Mouse (Mus musculus) left cerebral cortex, adult 9 months (tissue): ENCODE data around the gene Ndufv3.

Source experiments
- DNase-seq, 2 experiments: peaks; one replicate each; pipeline ENCODE4 v3.0.0; 2022; ENCODE audit warnings: low spot score in 2 of 2

The Ndufv3 gene

GRCm38 (mm10) chr17:31519946-31520838, at the start of gene Ndufv3, which contains the start of gene Wdr4:
TSS of gene Ndufv3 (plus strand) at chr17:31520115.
TSS of gene Wdr4 (minus strand) at chr17:31519980.
- peak; percentile 97 to 99 for DNase-seq

DNA sequence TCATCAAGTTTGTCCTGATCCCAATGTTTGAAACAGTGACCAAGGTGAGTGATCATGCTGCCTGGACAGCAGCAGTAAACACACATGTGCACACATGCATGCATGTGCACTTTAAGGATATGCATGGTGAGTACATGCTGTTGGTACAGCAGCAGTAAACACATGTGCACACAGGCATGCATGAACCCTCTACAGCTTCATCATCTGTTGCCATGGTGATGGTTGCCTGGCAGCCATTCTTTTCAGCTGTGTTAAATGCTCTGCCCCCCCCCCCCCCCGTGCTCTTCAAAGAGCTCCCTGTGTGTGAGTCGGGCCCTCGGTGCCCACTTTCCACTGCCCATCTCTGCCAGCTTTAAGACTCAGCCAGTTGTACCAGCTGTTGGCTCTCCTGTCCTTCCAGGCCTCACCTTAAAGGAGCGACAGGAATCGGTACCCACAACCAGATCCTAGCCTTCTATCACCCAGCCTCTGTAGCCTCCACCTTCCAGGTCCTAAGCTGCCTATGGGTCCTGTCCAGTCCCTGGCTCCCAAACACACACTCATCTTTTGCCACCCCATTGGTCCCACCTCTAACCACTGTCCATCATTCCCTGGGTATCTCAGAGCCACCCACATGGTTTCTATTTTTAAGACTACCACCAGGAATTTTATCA, 49.0 kb upstream of the Ndufv3 start:
- no peak for DNase-seq

GRCm38 (mm10) chr17:31474388-31474787, 45.5 kb upstream of the Ndufv3 start:
- no peak for DNase-seq

DNA sequence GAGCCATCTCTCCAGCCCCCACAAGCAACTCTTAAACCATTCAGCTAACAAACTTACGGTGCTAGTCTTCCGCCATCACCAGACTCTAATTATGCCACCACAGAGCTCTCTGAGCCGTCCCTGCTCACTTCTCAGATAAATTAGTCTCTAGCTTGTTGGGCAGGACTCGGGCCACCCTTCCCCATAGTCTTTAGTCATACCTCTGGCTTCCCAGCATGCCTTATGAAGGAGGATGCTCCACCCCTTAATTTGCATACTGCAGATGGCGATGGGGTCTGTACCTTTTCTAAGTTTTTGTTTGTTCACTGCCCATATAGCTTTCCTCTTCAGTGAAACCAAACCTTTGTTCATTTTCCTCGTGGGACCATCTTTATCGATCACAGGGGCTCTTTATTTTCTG, 41.3 kb upstream of the Ndufv3 start:
- no peak for DNase-seq

GRCm38 (mm10) chr17:31479108-31479844, 40.6 kb upstream of the Ndufv3 start:
- no peak for DNase-seq

GRCm38 (mm10) chr17:31486616-31487198, 33.2 kb upstream of the Ndufv3 start:
- no peak for DNase-seq

- DNase-seq, result no peak
Measured at GRCm38 (mm10) chr17:31487433-31488060, 32.4 kb upstream of the Ndufv3 start.

GRCm38 (mm10) chr17:31491355-31491754, 28.6 kb upstream of the Ndufv3 start:
- no peak for DNase-seq

DNA sequence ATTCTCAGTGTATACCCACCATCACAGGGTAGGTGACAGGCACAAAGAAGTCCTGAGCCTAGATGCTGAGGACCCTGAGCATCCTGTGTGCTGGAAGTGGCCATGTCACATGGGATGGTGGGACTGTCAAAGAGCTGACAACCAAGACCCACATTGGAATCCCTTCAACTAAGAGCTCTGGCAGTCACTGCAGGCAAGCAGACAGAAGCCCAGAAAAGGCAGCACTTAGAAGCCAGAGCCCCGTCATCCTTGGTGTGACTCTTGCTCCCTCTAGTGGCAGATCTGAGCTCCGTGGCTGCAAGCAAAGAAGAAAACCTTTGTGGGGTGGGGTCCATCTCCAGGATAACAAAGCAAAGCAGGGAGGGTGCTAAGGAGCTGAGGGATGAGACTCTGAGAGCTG, 27.5 kb upstream of the Ndufv3 start:
- DNase-seq, result peak; percentile 37 to 82

GRCm38 (mm10) chr17:31494989-31495388, 24.9 kb upstream of the Ndufv3 start:
- DNase-seq, result no peak

DNA sequence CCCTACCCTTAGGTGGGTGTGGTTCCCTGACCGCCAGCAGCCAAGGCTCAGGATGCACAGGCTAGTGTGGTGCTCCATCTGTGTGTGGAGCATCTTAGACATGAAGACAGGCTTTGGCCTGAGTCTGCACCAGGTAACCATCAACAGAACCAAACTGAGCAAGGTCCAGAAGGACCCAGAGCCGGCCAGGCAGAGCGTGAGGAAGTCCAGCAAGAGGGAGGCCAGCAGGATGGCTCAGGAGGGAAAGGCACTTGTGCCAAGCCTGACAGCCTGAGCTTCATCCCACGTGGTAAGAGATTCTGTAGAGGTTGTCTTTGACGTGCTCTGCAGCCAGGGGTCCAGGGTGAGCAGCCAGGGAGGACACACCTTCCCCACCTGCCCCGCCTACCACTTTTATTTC, 22.2 kb upstream of the Ndufv3 start:
- DNase-seq, result no peak

DNA sequence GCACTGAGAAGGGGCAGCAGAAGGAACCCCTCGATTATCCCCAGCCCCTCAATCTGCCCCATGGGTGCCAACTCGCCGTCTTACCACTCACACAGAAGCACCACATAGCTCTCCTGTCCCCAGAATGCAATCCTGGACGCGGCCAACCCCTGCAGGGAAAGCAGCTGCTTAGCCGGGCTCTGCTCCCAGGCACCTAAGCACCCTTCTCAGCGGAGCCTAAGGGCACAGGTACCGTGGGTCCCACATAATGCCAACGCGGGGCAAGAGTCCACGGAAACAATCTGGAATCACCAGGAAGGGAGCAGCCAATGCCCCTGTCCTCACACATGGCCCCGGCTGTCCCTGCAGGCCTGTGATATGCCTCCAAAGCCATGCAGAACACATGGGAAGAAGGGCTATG, 20.2 kb upstream of the Ndufv3 start:
- DNase-seq, result no peak

DNA sequence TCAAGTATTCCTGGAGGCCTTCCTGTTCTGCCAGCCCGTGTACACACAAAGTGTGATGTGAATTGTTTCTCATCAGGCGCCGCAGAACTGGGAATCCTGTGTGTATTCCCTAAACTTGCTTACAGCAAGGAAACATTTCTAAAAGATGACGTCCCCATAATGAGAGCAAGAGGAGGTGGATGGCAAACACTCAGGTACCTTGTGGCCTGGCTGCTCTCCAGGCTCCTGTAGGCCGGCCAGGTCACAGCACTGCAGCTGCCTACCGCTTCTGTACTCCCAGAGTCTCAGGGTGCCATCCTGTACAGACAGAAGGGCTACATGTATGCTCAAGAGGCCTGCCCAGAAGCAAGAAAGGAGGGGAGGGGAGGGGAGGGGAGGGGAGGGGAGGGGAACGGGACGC, 19.5 kb upstream of the Ndufv3 start:
- DNase-seq, result no peak

DNA sequence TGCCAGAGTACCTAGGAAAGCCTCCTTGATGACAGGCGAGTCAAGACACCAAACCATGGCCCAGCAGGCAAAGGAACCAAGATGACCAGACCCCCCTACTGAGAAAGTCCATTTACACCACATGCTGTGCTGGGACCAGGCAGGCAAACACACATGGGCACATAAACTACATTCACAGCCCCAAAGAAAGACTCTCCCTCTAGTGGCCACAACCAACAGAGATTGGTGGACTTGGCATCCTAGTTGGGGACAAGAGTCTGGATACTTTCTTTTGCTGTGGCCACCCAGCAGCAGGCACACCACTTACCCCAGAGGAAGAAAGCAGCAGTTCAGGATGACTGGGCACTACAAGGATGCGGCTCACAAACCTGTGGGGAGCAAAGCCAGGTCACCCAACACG, 19.0 kb upstream of the Ndufv3 start:
- DNase-seq, result no peak

GRCm38 (mm10) chr17:31502261-31502927, 17.5 kb upstream of the Ndufv3 start:
- no peak for DNase-seq

DNA sequence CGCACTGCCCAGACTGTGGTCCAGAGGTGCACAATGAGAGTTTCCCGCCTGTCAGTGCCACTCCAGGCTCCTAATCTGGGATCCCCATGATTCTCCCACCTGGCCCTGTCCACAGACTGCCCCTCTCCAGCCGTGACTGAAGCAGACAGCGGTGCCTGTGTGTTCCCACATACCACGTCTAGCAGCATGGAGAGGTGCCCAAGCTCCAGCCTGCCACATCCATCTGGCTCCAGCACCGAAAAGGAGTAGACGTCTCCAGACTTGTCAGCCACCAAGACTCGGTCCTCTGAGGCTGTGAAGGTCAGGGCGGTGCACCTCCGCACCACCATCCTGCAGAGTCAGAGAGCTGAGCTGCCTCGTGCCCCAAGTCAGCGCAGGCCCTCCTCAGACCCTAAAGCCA, 16.6 kb upstream of the Ndufv3 start:
- DNase-seq, result no peak

DNA sequence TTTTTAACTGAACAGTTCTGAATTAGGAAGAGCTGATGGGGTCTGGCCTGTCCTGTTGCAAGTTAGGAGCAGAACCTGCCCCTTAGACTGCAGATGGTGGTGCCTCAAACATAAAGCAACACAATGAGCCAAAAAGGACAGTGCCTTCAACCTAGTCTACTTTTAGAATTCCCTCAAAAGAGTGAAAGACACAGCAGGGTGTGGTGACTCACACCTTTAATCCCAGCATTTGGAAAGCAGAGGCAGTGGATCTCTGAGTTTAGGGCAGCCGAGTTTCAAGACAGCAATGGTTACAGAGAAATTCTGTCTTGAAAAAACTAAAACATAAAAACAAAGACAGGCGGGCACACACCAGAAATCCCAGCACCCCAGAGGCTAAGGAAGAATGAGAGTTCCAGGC, 16.0 kb upstream of the Ndufv3 start:
- no peak for DNase-seq

DNA sequence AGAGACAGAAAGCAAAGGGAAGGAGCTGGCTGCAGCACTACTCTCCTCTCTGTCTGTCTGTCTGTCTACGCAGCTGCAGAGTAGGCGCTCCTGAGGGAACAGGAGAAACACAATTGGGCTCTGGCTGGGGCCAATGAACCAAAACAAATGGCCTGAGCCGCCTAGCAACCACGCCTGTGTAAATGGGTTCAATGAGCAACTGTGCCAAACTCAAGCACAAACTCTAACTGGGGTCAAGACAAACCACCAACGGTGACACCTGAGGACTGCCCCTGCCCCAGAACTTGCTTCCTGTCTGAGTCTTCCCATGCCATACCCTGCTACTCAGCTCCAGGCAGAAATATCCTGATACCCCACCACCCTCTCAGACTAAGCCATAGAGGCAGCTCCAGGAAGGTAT, 14.9 kb upstream of the Ndufv3 start:
- no peak for DNase-seq

- DNase-seq, result no peak
Measured at GRCm38 (mm10) chr17:31506282-31506681, 13.6 kb upstream of the Ndufv3 start.

DNA sequence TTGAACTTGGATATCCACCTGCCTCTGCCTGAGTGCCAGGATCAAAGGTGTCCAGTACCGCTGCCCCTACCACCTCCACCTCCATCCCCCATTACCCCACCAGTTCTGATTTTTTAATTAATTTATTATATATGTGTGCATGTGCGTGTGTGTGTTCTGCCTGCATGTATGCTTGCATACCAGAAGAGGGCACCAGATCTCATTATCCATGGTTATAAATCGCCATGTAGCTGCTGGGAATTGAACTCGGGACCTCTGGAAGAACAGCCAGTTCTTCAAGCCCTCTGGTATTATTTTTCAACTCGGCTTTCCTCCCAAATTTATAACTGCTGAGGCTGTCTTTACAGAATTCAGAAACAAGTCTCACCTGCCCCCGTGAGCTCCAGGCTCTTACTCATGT, 9.0 kb upstream of the Ndufv3 start:
- DNase-seq, result no peak
